Mouse (Mus musculus) bone marrow, adult 2 months (tissue): ENCODE measurements around the gene Ptpa.

Source experiments
- CTCF ChIP-seq: fragments of 200-500 bp; IDR thresholded peaks from 2 replicates; pipeline ENCODE4 v1.5.1; 2011; ENCODE audit warnings: low read length, control low read depth; ENCODE audit not compliant: control insufficient read depth, insufficient read depth
- POLR2A ChIP-seq: fragments of 200-500 bp; IDR thresholded peaks from 2 replicates; pipeline ENCODE4 v1.6.1; 2011; ENCODE audit warnings: low read depth, mild to moderate bottlenecking, control low read depth, low read length, borderline replicate concordance; ENCODE audit not compliant: control insufficient read depth

GRCm38 (mm10) chr2:30444450-30444849 is 28.6 kb downstream of the Ptpa start:
- TF ChIP-seq CTCF = no peak
- no peak for TF ChIP-seq POLR2A
